Mouse (Mus musculus): ENCODE data around the gene Rab29. TPM values are rescaled to one million over a fixed set of nuclear protein-coding genes. Genes with fewer than 3 reads are reported as not detected.

The Rab29 gene
- polyA plus RNA-seq, 1 experiment from 2014 or later = 16.2 TPM

- no peaks in the 10 kb centered on the region for H3K27me3 ChIP-seq (replicated peaks; ENCODE audit: control insufficient read depth, insufficient read depth, low read length)
- no peak overlapping the region for H3K4me2 ChIP-seq (replicated peaks; ENCODE audit: low read depth)
- WGBS = 78% methylated on average over 8 of the region's 8 CpGs
- no peaks in the 10 kb centered on the region for H3K9me3 ChIP-seq (ENCODE audit: control insufficient read depth)
- no peak overlapping the region for H3K9ac ChIP-seq (ENCODE audit: low read depth, low read length)
- no peak overlapping the region for H3K27ac ChIP-seq (ENCODE audit: low read depth, low read length)
- no peaks in the 10 kb centered on the region for H3K4me1 ChIP-seq (replicated peaks; ENCODE audit: control insufficient read depth, insufficient read depth, low read length)
- no peak for TF ChIP-seq CTCF (IDR thresholded peaks at IDR 0.05; ENCODE audit: low read depth)
- no peak overlapping the region for H3K4me3 ChIP-seq (ENCODE audit: low read depth, low read length)
- peaks cover 25% of the 10 kb centered on the region for H3K36me3 ChIP-seq (ENCODE audit: control insufficient read depth, insufficient read depth)
- no peak for ATAC-seq
Observed at GRCm38 (mm10) chr1:131844883-131845282, 22.1 kb upstream of the Rab29 start.

DNA sequence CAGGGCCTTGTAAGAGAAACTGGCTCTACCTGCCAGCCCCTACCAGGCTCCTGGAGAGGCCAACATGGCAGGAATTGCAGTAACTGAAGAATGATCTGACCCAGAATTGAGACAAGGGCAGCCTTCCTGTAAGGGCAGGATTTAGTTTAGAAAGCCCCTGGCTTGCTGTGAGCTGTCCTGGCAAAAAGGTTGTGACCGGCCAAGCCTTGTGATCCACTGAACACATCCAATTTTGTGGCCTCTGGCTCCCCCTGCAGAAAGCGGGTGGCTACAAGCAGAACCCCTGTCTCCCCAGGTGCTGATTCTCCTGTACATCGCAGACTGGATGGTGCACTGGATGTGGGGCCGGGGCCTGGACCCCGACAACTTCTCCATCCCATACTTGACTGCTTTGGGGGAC, 20.8 kb upstream of the Rab29 start:
- no peaks in the 10 kb centered on the region for H3K27me3 ChIP-seq (replicated peaks; ENCODE audit: control insufficient read depth, insufficient read depth, low read length)
- peaks cover 25% of the 10 kb centered on the region for H3K36me3 ChIP-seq (ENCODE audit: control insufficient read depth, insufficient read depth)
- H3K27ac ChIP-seq (ENCODE audit: low read depth, low read length) = no peak overlapping the region
- H3K4me2 ChIP-seq (replicated peaks; ENCODE audit: low read depth) = no peak overlapping the region
- no peak overlapping the region for H3K4me3 ChIP-seq (ENCODE audit: low read depth, low read length)
- TF ChIP-seq CTCF (IDR thresholded peaks at IDR 0.05; ENCODE audit: low read depth) = peak; percentile 68
- H3K9ac ChIP-seq (ENCODE audit: low read depth, low read length) = no peak overlapping the region
- no peak for ATAC-seq
- 74% methylated on average over 5 of the region's 5 CpGs for WGBS
- no peaks in the 10 kb centered on the region for H3K9me3 ChIP-seq (ENCODE audit: control insufficient read depth)
- no peaks in the 10 kb centered on the region for H3K4me1 ChIP-seq (replicated peaks; ENCODE audit: control insufficient read depth, insufficient read depth, low read length)

DNA sequence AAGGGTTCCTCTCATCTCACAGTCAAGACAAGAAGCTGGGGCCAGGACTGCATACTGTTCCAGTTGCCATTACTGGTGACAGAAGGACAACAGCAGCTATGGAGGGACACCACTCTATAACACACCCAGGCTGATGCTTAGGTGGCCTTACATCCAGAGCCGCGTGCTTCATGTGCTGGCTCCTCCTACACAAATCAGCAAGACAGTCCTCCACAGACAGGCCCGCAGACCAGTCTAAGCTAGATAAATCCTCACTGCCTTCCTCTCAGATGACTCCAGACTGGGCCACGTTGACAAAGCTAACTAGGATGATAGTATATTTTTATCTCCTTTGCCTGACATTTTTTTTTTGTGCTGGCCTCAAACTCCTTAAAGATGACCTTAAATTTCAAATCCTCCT, 5.2 kb upstream of the Rab29 start:
- Histone ChIP-seq H3K4me3 (ENCODE audit: low read depth, low read length) (no peak overlapping the region), H3K27ac (ENCODE audit: low read depth, low read length) (no peak overlapping the region), H3K27me3 (replicated peaks; ENCODE audit: control insufficient read depth, insufficient read depth, low read length) (no peaks in the 10 kb centered on the region), H3K36me3 (ENCODE audit: control insufficient read depth, insufficient read depth) (no peaks in the 10 kb centered on the region), H3K4me1 (replicated peaks; ENCODE audit: control insufficient read depth, insufficient read depth, low read length) (no peaks in the 10 kb centered on the region), H3K9ac (ENCODE audit: low read depth, low read length) (no peak overlapping the region), H3K4me2 (replicated peaks; ENCODE audit: low read depth) (no peak overlapping the region), H3K9me3 (ENCODE audit: control insufficient read depth) (no peaks in the 10 kb centered on the region)
- no peak for TF ChIP-seq CTCF (IDR thresholded peaks at IDR 0.05; ENCODE audit: low read depth)
- WGBS = 71% methylated on average over 4 of the region's 4 CpGs
- no peak for ATAC-seq

DNA sequence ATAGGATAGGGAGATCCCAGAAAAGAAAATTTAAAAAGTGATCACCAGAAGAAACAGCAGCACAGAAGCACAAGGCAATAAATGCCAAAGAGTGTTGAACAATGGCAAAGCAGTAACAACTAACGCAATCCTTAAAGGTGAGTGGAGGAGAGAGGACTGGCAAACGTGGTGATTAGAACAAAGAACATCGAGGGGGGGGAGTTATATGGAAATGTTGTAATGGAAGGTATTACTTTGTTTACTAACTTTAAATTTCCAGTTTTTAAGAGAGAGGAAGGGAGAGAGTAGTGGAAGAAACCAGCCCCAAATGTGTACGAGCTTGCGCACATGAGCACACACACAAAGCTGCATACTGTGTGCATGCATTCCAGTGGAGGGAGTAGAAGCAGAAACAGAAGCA, 1.4 kb upstream of the Rab29 start:
- no peak for ATAC-seq
- no peak overlapping the region for H3K4me3 ChIP-seq (ENCODE audit: low read depth, low read length)
- H3K27me3 ChIP-seq (replicated peaks; ENCODE audit: control insufficient read depth, insufficient read depth, low read length) = no peaks in the 10 kb centered on the region
- no peak overlapping the region for H3K27ac ChIP-seq (ENCODE audit: low read depth, low read length)
- H3K36me3 ChIP-seq (ENCODE audit: control insufficient read depth, insufficient read depth) = no peaks in the 10 kb centered on the region
- H3K9ac ChIP-seq (ENCODE audit: low read depth, low read length) = no peak overlapping the region
- H3K4me1 ChIP-seq (replicated peaks; ENCODE audit: control insufficient read depth, insufficient read depth, low read length) = no peaks in the 10 kb centered on the region
- no peak overlapping the region for H3K4me2 ChIP-seq (replicated peaks; ENCODE audit: low read depth)
- WGBS = 79% methylated on average over 5 of the region's 5 CpGs
- no peaks in the 10 kb centered on the region for H3K9me3 ChIP-seq (ENCODE audit: control insufficient read depth)
- TF ChIP-seq CTCF (IDR thresholded peaks at IDR 0.05; ENCODE audit: low read depth) = no peak

DNA sequence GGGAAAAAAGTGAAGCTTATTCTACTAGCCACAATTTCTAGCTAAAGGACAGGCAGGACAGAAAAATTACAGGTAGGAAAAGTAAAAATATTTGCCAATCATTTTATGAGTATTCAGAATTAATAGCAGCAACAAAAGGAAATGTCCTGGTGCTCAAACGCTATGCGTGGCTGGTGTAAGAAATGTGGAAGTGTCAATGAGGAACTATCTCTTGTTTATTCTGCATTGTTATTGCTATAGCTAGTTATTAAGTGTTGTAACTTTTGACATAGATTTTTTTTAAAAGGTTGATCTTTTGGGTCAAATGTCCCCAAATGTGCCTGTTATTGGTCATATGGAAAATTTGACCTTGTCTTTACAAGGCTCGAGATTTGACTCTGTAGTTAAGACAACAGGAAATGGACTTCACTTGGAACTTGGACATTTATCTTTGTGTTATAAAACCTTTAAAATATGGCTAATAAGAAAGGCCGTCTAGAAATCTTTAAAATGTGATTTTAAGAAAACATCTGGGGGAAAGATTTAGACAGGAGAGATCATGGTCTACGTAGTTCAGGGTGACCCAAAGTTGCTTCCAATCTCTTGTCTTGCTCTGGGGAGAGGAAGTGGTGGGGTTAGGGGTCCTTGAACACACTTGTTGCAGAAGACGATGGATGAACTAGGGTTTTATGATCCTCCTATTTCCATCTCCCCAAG, 572 bp upstream of the Rab29 start:
- WGBS = 75% methylated on average over 6 of the region's 6 CpGs
- H3K36me3 ChIP-seq (ENCODE audit: control insufficient read depth, insufficient read depth) = no peaks in the 10 kb centered on the region
- no peak overlapping the region for H3K9ac ChIP-seq (ENCODE audit: low read depth, low read length)
- H3K27me3 ChIP-seq (replicated peaks; ENCODE audit: control insufficient read depth, insufficient read depth, low read length) = no peaks in the 10 kb centered on the region
- H3K27ac ChIP-seq (ENCODE audit: low read depth, low read length) = no peak overlapping the region
- no peak for TF ChIP-seq CTCF (IDR thresholded peaks at IDR 0.05; ENCODE audit: low read depth)
- H3K4me1 ChIP-seq (replicated peaks; ENCODE audit: control insufficient read depth, insufficient read depth, low read length) = no peaks in the 10 kb centered on the region
- no peaks in the 10 kb centered on the region for H3K9me3 ChIP-seq (ENCODE audit: control insufficient read depth)
- H3K4me3 ChIP-seq (ENCODE audit: low read depth, low read length) = peak overlapping the region; percentile 76; the same call in 1 of the 2 replicates
- no peak overlapping the region for H3K4me2 ChIP-seq (replicated peaks; ENCODE audit: low read depth)
- ATAC-seq = no peak

DNA sequence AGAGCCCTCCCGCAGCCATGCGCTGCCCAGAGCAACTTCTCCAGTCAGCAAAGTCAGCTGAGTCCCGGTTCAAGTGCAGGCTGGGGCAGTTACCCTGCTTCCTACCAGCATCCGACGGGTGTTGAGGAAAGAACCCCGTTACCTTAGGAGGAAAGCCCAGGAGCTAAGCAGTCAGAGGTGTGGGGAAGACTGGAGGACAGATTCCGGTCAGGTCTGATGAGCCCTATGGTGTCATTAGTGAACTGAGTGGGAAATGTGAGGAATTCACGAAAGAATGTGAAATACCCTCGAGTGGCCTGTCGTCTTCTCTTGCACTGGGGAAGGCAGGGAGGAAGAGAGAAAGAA, 894 bp downstream of the Rab29 start:
- no peaks in the 10 kb centered on the region for H3K27me3 ChIP-seq (replicated peaks; ENCODE audit: control insufficient read depth, insufficient read depth, low read length)
- H3K36me3 ChIP-seq (ENCODE audit: control insufficient read depth, insufficient read depth) = peaks cover 8% of the 10 kb centered on the region; the same call in 1 of the 2 replicates
- no peaks in the 10 kb centered on the region for H3K4me1 ChIP-seq (replicated peaks; ENCODE audit: control insufficient read depth, insufficient read depth, low read length)
- WGBS = 17% methylated on average over 10 of the region's 10 CpGs
- H3K27ac ChIP-seq (ENCODE audit: low read depth, low read length) = no peak overlapping the region
- H3K4me3 ChIP-seq (ENCODE audit: low read depth, low read length) = peak overlapping the region; percentile 76
- ATAC-seq = no peak; the same call in 1 of the 2 replicates
- peak overlapping the region; percentile 81 for H3K4me2 ChIP-seq (replicated peaks; ENCODE audit: low read depth)
- H3K9ac ChIP-seq (ENCODE audit: low read depth, low read length) = peak overlapping the region; percentile 59
- no peak for TF ChIP-seq CTCF (IDR thresholded peaks at IDR 0.05; ENCODE audit: low read depth)
- no peaks in the 10 kb centered on the region for H3K9me3 ChIP-seq (ENCODE audit: control insufficient read depth)

Measured in intestine, postnatal 0 days (tissue).